Mouse (Mus musculus): Measurements from ENCODE around the gene Olfr275. TPM values are rescaled to one million over a fixed set of nuclear protein-coding genes. Genes with fewer than 3 reads are reported as not detected.

The Olfr275 gene
- polyA plus RNA-seq, 1 experiment: not detected

- Histone ChIP-seq H3K27me3 (ENCODE audit: control insufficient read depth, insufficient read depth, insufficient read length) (no peaks in the 10 kb centered on the region), H3K4me3 (ENCODE audit: insufficient read depth, poor library complexity, severe bottlenecking) (no peak overlapping the region), H3K36me3 (ENCODE audit: control insufficient read depth, insufficient read depth) (no peaks in the 10 kb centered on the region), H3K79me3 (ENCODE audit: low read depth) (no peaks in the 10 kb centered on the region), H3ac (ENCODE audit: control insufficient read depth, insufficient read length, low read depth) (no peak overlapping the region), H3K79me2 (ENCODE audit: control insufficient read depth, insufficient read depth) (no peaks in the 10 kb centered on the region)
- TF ChIP-seq MYOG (IDR thresholded peaks at IDR 0.05; ENCODE audit: control insufficient read depth, extremely low read depth, insufficient read length) (no peak), USF1 (IDR thresholded peaks at IDR 0.05; ENCODE audit: low read depth) (no peak), CTCF (IDR thresholded peaks at IDR 0.05; ENCODE audit: control insufficient read depth, insufficient read depth, insufficient read length) (no peak), MAX (IDR thresholded peaks at IDR 0.05) (no peak), CEBPB (IDR thresholded peaks at IDR 0.05; ENCODE audit: low read depth) (no peak), MYOD1 (IDR thresholded peaks at IDR 0.05; ENCODE audit: control insufficient read depth, insufficient read length, low read depth) (no peak), FOSL1 (IDR thresholded peaks at IDR 0.05; ENCODE audit: insufficient read depth, low read length, poor library complexity, severe bottlenecking) (no peak)
Measured at GRCm38 (mm10) chr4:52849039-52849635, 34.7 kb downstream of the Olfr275 start.

DNA sequence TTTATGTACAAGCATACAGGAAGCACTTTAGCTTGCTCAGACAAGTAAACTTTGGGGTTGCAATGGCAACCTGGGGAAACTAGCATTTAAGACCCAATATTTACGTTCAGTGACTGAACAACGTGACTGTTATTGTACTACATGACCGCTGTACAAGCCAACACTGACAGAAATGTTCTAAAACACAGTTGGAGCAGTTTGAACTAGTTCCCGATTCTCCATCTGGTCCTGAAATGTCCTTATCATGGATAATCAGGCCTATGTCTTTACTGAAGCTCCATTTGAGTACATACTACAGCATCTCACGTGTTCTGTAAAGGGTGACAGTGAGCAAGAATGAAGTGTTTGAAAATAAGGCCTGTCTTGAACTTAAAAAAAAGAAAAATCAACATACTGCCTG, 35.3 kb downstream of the Olfr275 start:
- TF ChIP-seq MYOD1 (IDR thresholded peaks at IDR 0.05; ENCODE audit: control insufficient read depth, insufficient read length, low read depth) (no peak), CEBPB (IDR thresholded peaks at IDR 0.05; ENCODE audit: low read depth) (no peak), MAX (IDR thresholded peaks at IDR 0.05) (no peak), FOSL1 (IDR thresholded peaks at IDR 0.05; ENCODE audit: insufficient read depth, low read length, poor library complexity, severe bottlenecking) (no peak), USF1 (IDR thresholded peaks at IDR 0.05; ENCODE audit: low read depth) (no peak), CTCF (IDR thresholded peaks at IDR 0.05; ENCODE audit: control insufficient read depth, insufficient read depth, insufficient read length) (no peak), MYOG (IDR thresholded peaks at IDR 0.05; ENCODE audit: control insufficient read depth, extremely low read depth, insufficient read length) (no peak)
- H3K27me3 ChIP-seq (ENCODE audit: control insufficient read depth, insufficient read depth, insufficient read length): no peaks in the 10 kb centered on the region

GRCm38 (mm10) chr4:52859136-52859535, 44.7 kb downstream of the Olfr275 start, which contains the start of gene Olfr273:
TSS of gene Olfr273 (minus strand) at chr4:52859236.
- H3K4me3 ChIP-seq (ENCODE audit: insufficient read depth, poor library complexity, severe bottlenecking): no peak within 1 kb of the TSS
- H3K27me3 ChIP-seq (ENCODE audit: control insufficient read depth, insufficient read depth, insufficient read length): no peaks in the 10 kb centered on the region
- H3K79me2 ChIP-seq (ENCODE audit: control insufficient read depth, insufficient read depth): no peaks in the 10 kb centered on the region
- TF ChIP-seq USF1 (IDR thresholded peaks at IDR 0.05; ENCODE audit: low read depth) (no peak), MYOD1 (IDR thresholded peaks at IDR 0.05; ENCODE audit: control insufficient read depth, insufficient read length, low read depth) (no peak), CEBPB (IDR thresholded peaks at IDR 0.05; ENCODE audit: low read depth) (no peak), FOSL1 (IDR thresholded peaks at IDR 0.05; ENCODE audit: insufficient read depth, low read length, poor library complexity, severe bottlenecking) (no peak), CTCF (IDR thresholded peaks at IDR 0.05; ENCODE audit: control insufficient read depth, insufficient read depth, insufficient read length) (no peak), MAX (IDR thresholded peaks at IDR 0.05) (no peak), MYOG (IDR thresholded peaks at IDR 0.05; ENCODE audit: control insufficient read depth, extremely low read depth, insufficient read length) (no peak)
- no peaks in the 10 kb centered on the region for H3K79me3 ChIP-seq (ENCODE audit: low read depth)
- H3ac ChIP-seq (ENCODE audit: control insufficient read depth, insufficient read length, low read depth): no peak within 1 kb of the TSS
- no peaks in the 10 kb centered on the region for H3K36me3 ChIP-seq (ENCODE audit: control insufficient read depth, insufficient read depth)

More for the DNA sequence above, 35.3 kb downstream of the Olfr275 start:
- Histone ChIP-seq H3K79me3 (ENCODE audit: low read depth) (no peaks in the 10 kb centered on the region), H3K4me3 (ENCODE audit: insufficient read depth, poor library complexity, severe bottlenecking) (no peak overlapping the region), H3K79me2 (ENCODE audit: control insufficient read depth, insufficient read depth) (no peaks in the 10 kb centered on the region), H3K36me3 (ENCODE audit: control insufficient read depth, insufficient read depth) (no peaks in the 10 kb centered on the region), H3ac (ENCODE audit: control insufficient read depth, insufficient read length, low read depth) (no peak overlapping the region)

GRCm38 (mm10) chr4:52864156-52864555, 49.8 kb downstream of the Olfr275 start:
- no peak overlapping the region for H3ac ChIP-seq (ENCODE audit: control insufficient read depth, insufficient read length, low read depth)
- TF ChIP-seq MYOD1 (IDR thresholded peaks at IDR 0.05; ENCODE audit: control insufficient read depth, insufficient read length, low read depth): no peak
- TF ChIP-seq MYOG (IDR thresholded peaks at IDR 0.05; ENCODE audit: control insufficient read depth, extremely low read depth, insufficient read length): no peak
- TF ChIP-seq CEBPB (IDR thresholded peaks at IDR 0.05; ENCODE audit: low read depth): no peak
- TF ChIP-seq USF1 (IDR thresholded peaks at IDR 0.05; ENCODE audit: low read depth): no peak
- TF ChIP-seq FOSL1 (IDR thresholded peaks at IDR 0.05; ENCODE audit: insufficient read depth, low read length, poor library complexity, severe bottlenecking): no peak
- TF ChIP-seq MAX (IDR thresholded peaks at IDR 0.05): no peak
- no peak for TF ChIP-seq CTCF (IDR thresholded peaks at IDR 0.05; ENCODE audit: control insufficient read depth, insufficient read depth, insufficient read length)
- H3K79me3 ChIP-seq (ENCODE audit: low read depth): no peaks in the 10 kb centered on the region
- H3K27me3 ChIP-seq (ENCODE audit: control insufficient read depth, insufficient read depth, insufficient read length): no peaks in the 10 kb centered on the region
- no peaks in the 10 kb centered on the region for H3K36me3 ChIP-seq (ENCODE audit: control insufficient read depth, insufficient read depth)
- no peak overlapping the region for H3K4me3 ChIP-seq (ENCODE audit: insufficient read depth, poor library complexity, severe bottlenecking)
- H3K79me2 ChIP-seq (ENCODE audit: control insufficient read depth, insufficient read depth): no peaks in the 10 kb centered on the region

Other genes starting within 250 kb of the Olfr275 start
- gene Toporsl, start 218.3 kb upstream of the Olfr275 start, polyA plus RNA-seq (2012; fragmentation: generic; extraction: Trizol): not detected
- not detected for gene Olfr273, start 44.6 kb downstream of the Olfr275 start, polyA plus RNA-seq (2012; fragmentation: generic; extraction: Trizol)
- not detected for gene Olfr272, start 104.6 kb downstream of the Olfr275 start, polyA plus RNA-seq (2012; fragmentation: generic; extraction: Trizol)
- not detected for gene Olfr270, start 149.9 kb downstream of the Olfr275 start, polyA plus RNA-seq (2012; fragmentation: generic; extraction: Trizol)
- gene Nipsnap3a, start 174.7 kb downstream of the Olfr275 start, polyA plus RNA-seq (2012; fragmentation: generic; extraction: Trizol): not detected
- 19.6 TPM for gene Nipsnap3b, start 197.3 kb downstream of the Olfr275 start, polyA plus RNA-seq (2012; fragmentation: generic; extraction: Trizol)

All from C2C12 (cell line).